Mouse (Mus musculus): ENCODE measurements at regions not wholly inside any gene's neighbourhood (a gene's known extent, or its start where the extent isn't known, plus 50 kb on each side); places are given as distances from the start of the nearest gene placed in this dataset.
A peak's percentile ranks its signal among the peaks of the same experiment; 100 is the strongest.

- Histone ChIP-seq H3K27me3 (replicated peaks) (no peaks in the 10 kb centered on the region), H3K4me1 (ENCODE audit: control insufficient read depth in 1 of 2, insufficient read depth in 2 of 2) (no peaks in the 10 kb centered on the region), H3K79me2 (replicated peaks; ENCODE audit: control insufficient read depth, extremely low read depth, insufficient read depth, poor library complexity, severe bottlenecking) (no peaks in the 10 kb centered on the region), H3K36me3 (replicated peaks in 1 of 2; ENCODE audit: control insufficient read depth in 1 of 2, insufficient read depth in 1 of 2, low read length in 1 of 2) (no peaks in the 10 kb centered on the region), H3K9ac (ENCODE audit: insufficient read depth, low read depth) (no peak overlapping the region), H3K4me2 (ENCODE audit: insufficient read depth, low read depth, poor library complexity, severe bottlenecking) (no peak overlapping the region), H3K9me3 (replicated peaks; ENCODE audit: low read length) (no peaks in the 10 kb centered on the region), H3K27ac (ENCODE audit: insufficient read depth, low read depth) (no peak overlapping the region), H3K4me3 (replicated peaks in 1 of 3; ENCODE audit: low read depth in 2 of 3, low read length in 2 of 3, poor library complexity in 1 of 3) (no peak overlapping the region)
- no peak for DNase-seq (ENCODE audit: extremely low read depth)
- TF ChIP-seq JUN (IDR thresholded peaks at IDR 0.05; ENCODE audit: insufficient read depth, low read depth, low read length) (no peak), MAFK (IDR thresholded peaks at IDR 0.05; ENCODE audit: insufficient replicate concordance, low read length) (no peak), USF2 (conservative IDR thresholded peaks at IDR 0.05; ENCODE audit: low read depth, low read length) (no peak), CHD2 (IDR thresholded peaks at IDR 0.05; ENCODE audit: low read length) (no peak), USF1 (IDR thresholded peaks at IDR 0.05; ENCODE audit: low read depth, low read length) (no peak), POLR2AphosphoS2 (IDR thresholded peaks at IDR 0.05; ENCODE audit: low read depth, low read length) (no peak), CHD1 (IDR thresholded peaks at IDR 0.05; ENCODE audit: low read depth, low read length) (no peak), MAZ (IDR thresholded peaks at IDR 0.05; ENCODE audit: low read depth, low read length) (no peak), ZNF384 (IDR thresholded peaks at IDR 0.05; ENCODE audit: low read depth, low read length) (no peak), JUND (conservative IDR thresholded peaks at IDR 0.05; ENCODE audit: low read depth, low read length) (no peak), ZMIZ1 (IDR thresholded peaks at IDR 0.05; ENCODE audit: low read depth, low read length) (no peak), RAD21 (IDR thresholded peaks at IDR 0.05; ENCODE audit: low read depth, low read length) (no peak), KAT2A (IDR thresholded peaks at IDR 0.05; ENCODE audit: insufficient replicate concordance, low read length) (no peak), MYC (IDR thresholded peaks at IDR 0.05; ENCODE audit: low read depth, low read length) (no peak), SMC3 (IDR thresholded peaks at IDR 0.05; ENCODE audit: low read depth, low read length) (no peak), SIN3A (IDR thresholded peaks at IDR 0.05; ENCODE audit: low read length) (no peak), BHLHE40 (IDR thresholded peaks at IDR 0.05; ENCODE audit: low read depth, low read length) (no peak), UBTF (IDR thresholded peaks at IDR 0.05; ENCODE audit: low read depth, low read length) (no peak), ELF1 (IDR thresholded peaks at IDR 0.05; ENCODE audit: low read depth, low read length) (no peak)
- in situ Hi-C loops (cut with MboI; ENCODE audit: low pct_ligation_motif_present, low pct_unique_long_range_greater_than_20kb, low sequenced_read_pairs) (no loop called here), dilution Hi-C loops (cut with MboI; ENCODE audit: extremely low pct_ligation_motif_present, extremely low pct_unique_long_range_greater_than_20kb, low sequenced_read_pairs) (no loop called here)
Measured at GRCm38 (mm10) chr14:101146746-101147145, 53.4 kb downstream of the Prr30 start.

DNA sequence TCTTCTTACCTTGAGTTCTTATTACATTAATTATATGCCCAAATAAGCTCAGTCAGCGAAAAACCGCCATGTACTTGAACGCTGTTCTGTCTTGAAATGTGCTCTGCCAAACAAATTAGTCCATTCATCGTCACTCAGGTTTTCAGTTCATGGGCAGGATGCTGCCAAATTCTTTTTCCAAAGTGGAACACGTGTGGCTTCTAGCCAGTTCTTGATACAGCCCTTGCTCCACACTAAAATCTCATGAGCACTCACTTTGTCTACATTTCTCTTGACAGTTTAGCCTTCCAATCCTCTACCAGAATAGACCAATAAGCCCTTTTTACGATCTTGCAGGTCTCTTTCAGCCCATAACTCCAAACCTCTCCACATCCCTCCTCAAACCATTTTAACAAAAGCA, 62.7 kb downstream of the Prr30 start:
- DNase-seq (ENCODE audit: extremely low read depth), result no peak
- H3K79me2 ChIP-seq (replicated peaks; ENCODE audit: control insufficient read depth, extremely low read depth, insufficient read depth, poor library complexity, severe bottlenecking), result no peaks in the 10 kb centered on the region
- H3K27me3 ChIP-seq (replicated peaks), result no peaks in the 10 kb centered on the region
- no peak overlapping the region for H3K9ac ChIP-seq (ENCODE audit: insufficient read depth, low read depth)
- dilution Hi-C loops (cut with MboI; ENCODE audit: extremely low pct_ligation_motif_present, extremely low pct_unique_long_range_greater_than_20kb, low sequenced_read_pairs) (no loop called here), in situ Hi-C loops (cut with MboI; ENCODE audit: low pct_ligation_motif_present, low pct_unique_long_range_greater_than_20kb, low sequenced_read_pairs) (no loop called here)
- no peak overlapping the region for H3K4me3 ChIP-seq (replicated peaks in 1 of 3; ENCODE audit: low read depth in 2 of 3, low read length in 2 of 3, poor library complexity in 1 of 3)
- TF ChIP-seq POLR2A (IDR thresholded peaks at IDR 0.05; ENCODE audit: low read depth, low read length) (no peak), MAFK (IDR thresholded peaks at IDR 0.05; ENCODE audit: insufficient replicate concordance, low read length) (0 out of 2 replicates have a peak, but pooled peaks have one; percentile 53)
- no peaks in the 10 kb centered on the region for H3K36me3 ChIP-seq (replicated peaks in 1 of 2; ENCODE audit: control insufficient read depth in 1 of 2, insufficient read depth in 1 of 2, low read length in 1 of 2)
- no peaks in the 10 kb centered on the region for H3K9me3 ChIP-seq (replicated peaks; ENCODE audit: low read length)
- H3K27ac ChIP-seq (ENCODE audit: insufficient read depth, low read depth), result no peak overlapping the region
- H3K4me1 ChIP-seq (ENCODE audit: control insufficient read depth in 1 of 2, insufficient read depth in 2 of 2), result no peaks in the 10 kb centered on the region
- no peak overlapping the region for H3K4me2 ChIP-seq (ENCODE audit: insufficient read depth, low read depth, poor library complexity, severe bottlenecking)

Data from CH12.LX (cell line).